Mouse (Mus musculus) cortical plate, adult 2 months (tissue): ENCODE measurements around the gene Plk3.

Source experiments
- CTCF ChIP-seq: fragments of 200-500 bp; IDR thresholded peaks from 2 replicates; pipeline ENCODE4 v1.5.1; 2011; ENCODE audit warnings: mild to moderate bottlenecking, control low read depth, low read length; ENCODE audit not compliant: insufficient read depth; ENCODE audit errors: extremely low read depth
- POLR2A ChIP-seq: fragments of 200-500 bp; IDR thresholded peaks from 2 replicates; pipeline ENCODE4 v1.6.1; 2011; ENCODE audit warnings: mild to moderate bottlenecking, low read length, control low read depth; ENCODE audit not compliant: insufficient read depth; ENCODE audit errors: extremely low read depth

DNA sequence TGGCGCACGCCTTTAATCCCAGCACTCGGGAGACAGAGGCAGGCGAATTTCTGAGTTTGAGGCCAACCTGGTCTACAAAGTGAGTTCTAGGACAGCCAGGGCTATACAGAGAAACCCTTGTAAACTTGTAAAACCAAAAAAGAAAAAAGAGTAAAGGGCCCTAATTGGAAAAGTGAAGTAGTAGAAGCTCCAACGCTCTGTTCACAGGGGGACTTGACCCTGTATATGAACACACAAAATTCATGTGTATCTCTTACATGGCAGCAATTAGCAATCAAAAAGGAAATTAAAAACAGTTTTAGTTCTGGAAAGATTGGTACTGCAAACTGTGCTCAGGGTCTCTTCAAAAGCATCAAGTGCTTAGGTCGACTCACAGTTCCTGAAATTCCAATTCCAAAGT, 22.6 kb upstream of the Plk3 start:
- TF ChIP-seq POLR2A = no peak
- TF ChIP-seq CTCF = no peak
